Mouse (Mus musculus) midbrain, embryonic 16.5 days (tissue): ENCODE data around the gene Akap7. TPM values are rescaled to one million over a fixed set of nuclear protein-coding genes. Genes with fewer than 3 reads are reported as not detected.
A peak's percentile ranks its signal among the peaks of the same experiment; 100 is the strongest.

Source experiments
- ATAC-seq: fragments of 200-750 bp; cut with Nextera tagmentation; 2 replicates; pipeline ENCODE4 v1.8.0; 2017; ENCODE audit warnings: moderate TSS enrichment
- H3K27ac ChIP-seq: fragments of 300-500 bp; sonication (generic); 2 replicates; pipeline ENCODE4 v1.5.1; 2014; ENCODE audit warnings: mild to moderate bottlenecking, low read length, mixed read lengths
- H3K27me3 ChIP-seq: fragments of 300-500 bp; sonication (generic); 2 replicates; pipeline ENCODE4 v1.6.1; 2014; ENCODE audit warnings: low read depth, low read length, mixed read lengths; ENCODE audit not compliant: control insufficient read depth, insufficient read depth
- H3K36me3 ChIP-seq: fragments of 300-500 bp; sonication (generic); 2 replicates; pipeline ENCODE4 v1.6.1; 2014; ENCODE audit warnings: mild to moderate bottlenecking, low read length, moderate library complexity, mixed read lengths; ENCODE audit not compliant: control insufficient read depth, insufficient read depth
- H3K4me1 ChIP-seq: fragments of 300-500 bp; sonication (generic); 2 replicates; pipeline ENCODE4 v1.6.1; 2014; ENCODE audit warnings: mild to moderate bottlenecking, low read length, mixed read lengths; ENCODE audit not compliant: control insufficient read depth, insufficient read depth
- H3K4me2 ChIP-seq: fragments of 300-500 bp; sonication (generic); 2 replicates; pipeline ENCODE4 v1.6.1; 2014; ENCODE audit warnings: mild to moderate bottlenecking, low read length, mixed read lengths
- H3K4me3 ChIP-seq: fragments of 300-500 bp; sonication (generic); 2 replicates; pipeline ENCODE4 v1.5.1; 2014; ENCODE audit warnings: low read depth, mild to moderate bottlenecking, low read length, moderate library complexity, mixed read lengths
- H3K9ac ChIP-seq: fragments of 300-500 bp; sonication (generic); 2 replicates; pipeline ENCODE4 v1.6.1; 2014; ENCODE audit warnings: low read depth, low read length, mixed read lengths
- H3K9me3 ChIP-seq: fragments of 300-500 bp; sonication (generic); replicated peaks from 2 replicates; pipeline ENCODE4 v1.6.1; 2014; ENCODE audit warnings: mild to moderate bottlenecking, low read length, mixed read lengths; ENCODE audit not compliant: control insufficient read depth, poor library complexity, severe bottlenecking
- WGBS: fragments of 180-500 bp; shearing (Covaris S2); extraction: QIAGEN DNeasy Blood & Tissue Kit; methylation state at CpG from one replicate; pipeline ENCODE4 v1.1.7; 2014; 5-methylcytosine and 5-hydroxymethylcytosine counted together
- polyA plus RNA-seq: library from polyadenylated mRNA; unstranded; fragments of >200 nt; fragmentation: Nextera tagmentation; extraction: Ambion mirVana; gene quantifications from 2 replicates; pipeline ENCODE4 v1.2.1, GENCODE M21; 2015

Gene Akap7
- 55.7 and 63.3 TPM in 2 replicates for polyA plus RNA-seq

GRCm38 (mm10) chr10:25307770-25308169 lies at the start of gene Akap7:
Gene Akap7 (minus strand): TSS chr10:25307870.
- ATAC-seq, result no peak
- 91% methylated on average over 9 of the region's 9 CpGs for WGBS

GRCm38 (mm10) chr10:25354390-25354789 lies 46.7 kb upstream of the Akap7 start:
- H3K36me3 ChIP-seq, result no peaks in the 10 kb centered on the region
- no peak overlapping the region for H3K4me2 ChIP-seq
- no peaks in the 10 kb centered on the region for H3K4me1 ChIP-seq
- H3K27me3 ChIP-seq, result no peaks in the 10 kb centered on the region
- H3K9ac ChIP-seq, result no peak overlapping the region
- 92% methylated on average over 7 of the region's 7 CpGs for WGBS
- no peak overlapping the region for H3K4me3 ChIP-seq
- no peak overlapping the region for H3K27ac ChIP-seq
- no peaks in the 10 kb centered on the region for H3K9me3 ChIP-seq
- no peak for ATAC-seq

More at GRCm38 (mm10) chr10:25307770-25308169, at the start of gene Akap7:
- no peaks in the 10 kb centered on the region for H3K27me3 ChIP-seq
- no peaks in the 10 kb centered on the region; the same call in 1 of the 2 replicates for H3K4me1 ChIP-seq
- no peaks in the 10 kb centered on the region for H3K9me3 ChIP-seq
- no peak within 1 kb of the TSS for H3K4me2 ChIP-seq
- no peak within 1 kb of the TSS for H3K27ac ChIP-seq
- no peaks in the 10 kb centered on the region for H3K36me3 ChIP-seq
- no peak within 1 kb of the TSS for H3K4me3 ChIP-seq
- H3K9ac ChIP-seq, result no peak within 1 kb of the TSS

GRCm38 (mm10) chr10:25353941-25354340 lies 46.3 kb upstream of the Akap7 start:
- 91% methylated on average over 3 of the region's 3 CpGs for WGBS
- no peaks in the 10 kb centered on the region for H3K27me3 ChIP-seq

GRCm38 (mm10) chr10:25342801-25343200 lies 35.1 kb upstream of the Akap7 start:
- no peak for ATAC-seq

More at GRCm38 (mm10) chr10:25353941-25354340, 46.3 kb upstream of the Akap7 start:
- no peaks in the 10 kb centered on the region for H3K9me3 ChIP-seq
- H3K27ac ChIP-seq, result no peak overlapping the region
- H3K4me3 ChIP-seq, result no peak overlapping the region
- no peak for ATAC-seq
- no peaks in the 10 kb centered on the region for H3K4me1 ChIP-seq
- H3K36me3 ChIP-seq, result no peaks in the 10 kb centered on the region
- no peak overlapping the region for H3K9ac ChIP-seq
- H3K4me2 ChIP-seq, result no peak overlapping the region

GRCm38 (mm10) chr10:25340675-25341074 lies 33.0 kb upstream of the Akap7 start:
- no peaks in the 10 kb centered on the region for H3K36me3 ChIP-seq
- 94% methylated on average over 5 of the region's 5 CpGs for WGBS

More at GRCm38 (mm10) chr10:25342801-25343200, 35.1 kb upstream of the Akap7 start:
- Histone ChIP-seq H3K4me1 (no peaks in the 10 kb centered on the region), H3K36me3 (no peaks in the 10 kb centered on the region), H3K27ac (no peak overlapping the region), H3K4me3 (no peak overlapping the region), H3K9me3 (0 out of 2 replicates have a peak, but pooled peaks cover 3% of the 10 kb centered on the region), H3K9ac (no peak overlapping the region), H3K4me2 (no peak overlapping the region), H3K27me3 (no peaks in the 10 kb centered on the region)

GRCm38 (mm10) chr10:25333390-25334079 lies 25.9 kb upstream of the Akap7 start:
- 78% methylated on average over 4 of the region's 4 CpGs for WGBS
- no peaks in the 10 kb centered on the region for H3K27me3 ChIP-seq
- H3K9me3 ChIP-seq, result no peaks in the 10 kb centered on the region
- H3K9ac ChIP-seq, result no peak overlapping the region
- H3K4me2 ChIP-seq, result no peak overlapping the region
- H3K4me1 ChIP-seq, result no peaks in the 10 kb centered on the region
- H3K27ac ChIP-seq, result no peak overlapping the region
- no peak overlapping the region for H3K4me3 ChIP-seq
- H3K36me3 ChIP-seq, result no peaks in the 10 kb centered on the region
- ATAC-seq, result no peak

More at GRCm38 (mm10) chr10:25340675-25341074, 33.0 kb upstream of the Akap7 start:
- Histone ChIP-seq H3K4me2 (no peak overlapping the region), H3K4me3 (no peak overlapping the region), H3K27me3 (no peaks in the 10 kb centered on the region), H3K9me3 (0 out of 2 replicates have a peak, but pooled peaks cover 3% of the 10 kb centered on the region), H3K9ac (no peak overlapping the region), H3K27ac (no peak overlapping the region), H3K4me1 (no peaks in the 10 kb centered on the region)
- no peak for ATAC-seq

GRCm38 (mm10) chr10:25331321-25332049 lies 23.8 kb upstream of the Akap7 start:
- H3K27me3 ChIP-seq, result no peaks in the 10 kb centered on the region
- H3K36me3 ChIP-seq, result no peaks in the 10 kb centered on the region
- H3K9me3 ChIP-seq, result no peaks in the 10 kb centered on the region
- no peak overlapping the region for H3K9ac ChIP-seq
- H3K4me3 ChIP-seq, result no peak overlapping the region
- H3K4me2 ChIP-seq, result no peak overlapping the region
- ATAC-seq, result peak; percentile 48; the same call in 1 of the 2 replicates
- WGBS, result 43% methylated on average over 9 of the region's 9 CpGs
- no peaks in the 10 kb centered on the region for H3K4me1 ChIP-seq
- no peak overlapping the region for H3K27ac ChIP-seq

GRCm38 (mm10) chr10:25330094-25330493 lies 22.4 kb upstream of the Akap7 start:
- no peak for ATAC-seq
- H3K4me1 ChIP-seq, result no peaks in the 10 kb centered on the region
- no peak overlapping the region for H3K27ac ChIP-seq
- H3K27me3 ChIP-seq, result no peaks in the 10 kb centered on the region
- H3K4me2 ChIP-seq, result no peak overlapping the region
- no peaks in the 10 kb centered on the region for H3K36me3 ChIP-seq
- H3K9ac ChIP-seq, result no peak overlapping the region
- H3K9me3 ChIP-seq, result no peaks in the 10 kb centered on the region
- no peak overlapping the region for H3K4me3 ChIP-seq
- 93% methylated on average over 7 of the region's 7 CpGs for whole genome bisulfite sequencing

- Histone ChIP-seq H3K36me3 (no peaks in the 10 kb centered on the region), H3K4me2 (no peak overlapping the region), H3K4me3 (no peak overlapping the region), H3K27ac (no peak overlapping the region), H3K4me1 (no peaks in the 10 kb centered on the region), H3K27me3 (no peaks in the 10 kb centered on the region), H3K9ac (no peak overlapping the region), H3K9me3 (no peaks in the 10 kb centered on the region)
- no peak for ATAC-seq
- WGBS, result 79% methylated on average over 6 of the region's 6 CpGs
Measured at GRCm38 (mm10) chr10:25327511-25327910, 19.8 kb upstream of the Akap7 start.
